Mouse (Mus musculus): ENCODE results near the gene Tmem147. TPM values are rescaled to one million over a fixed set of nuclear protein-coding genes. Genes with fewer than 3 reads are reported as not detected.
A peak's percentile ranks its signal among the peaks of the same experiment; 100 is the strongest.
"Not testable (repeated sequence)": the region's sequence is repeated elsewhere in the genome, so short reads cannot be mapped to it uniquely, and the experiment has no call there.

The Tmem147 gene
- 28.4 and 42.4 TPM in 2 replicates for total RNA-seq (2015; ENCODE audit: low replicate concordance)
- 9.4 and 12.8 TPM in 2 replicates for total RNA-seq (2017; ENCODE audit: low replicate concordance)

- ATAC-seq (replicated peaks; ENCODE audit: low FRiP score, poor library complexity, severe bottlenecking), result peak; percentile 94
Observed at GRCm38 (mm10) chr7:30729396-30730063, at the start of gene Tmem147. Gene Tmem147 (minus strand): TSS chr7:30729540.

- ATAC-seq (replicated peaks; ENCODE audit: low FRiP score, poor library complexity, severe bottlenecking), result no peak
Observed at GRCm38 (mm10) chr7:30777911-30778310, 48.6 kb upstream of the Tmem147 start.

- no peak for ATAC-seq (replicated peaks; ENCODE audit: low FRiP score, poor library complexity, severe bottlenecking)
Observed at GRCm38 (mm10) chr7:30777081-30777579, 47.8 kb upstream of the Tmem147 start.

- no peak for ATAC-seq (replicated peaks; ENCODE audit: low FRiP score, poor library complexity, severe bottlenecking)
Observed at GRCm38 (mm10) chr7:30776104-30776503, 46.8 kb upstream of the Tmem147 start.

- no peak for ATAC-seq (replicated peaks; ENCODE audit: low FRiP score, poor library complexity, severe bottlenecking)
Observed at GRCm38 (mm10) chr7:30769236-30769635, 39.9 kb upstream of the Tmem147 start.

GRCm38 (mm10) chr7:30766408-30766807, 37.1 kb upstream of the Tmem147 start:
- ATAC-seq (replicated peaks; ENCODE audit: low FRiP score, poor library complexity, severe bottlenecking), result no peak

- no peak for ATAC-seq (replicated peaks; ENCODE audit: low FRiP score, poor library complexity, severe bottlenecking)
Observed at GRCm38 (mm10) chr7:30765173-30765572, 35.8 kb upstream of the Tmem147 start.

GRCm38 (mm10) chr7:30763456-30763855, 34.1 kb upstream of the Tmem147 start, which contains the start of gene Dmkn:
Gene Dmkn (plus strand): TSS chr7:30763756.
- no peak for ATAC-seq (replicated peaks; ENCODE audit: low FRiP score, poor library complexity, severe bottlenecking)

GRCm38 (mm10) chr7:30761769-30762352, 32.5 kb upstream of the Tmem147 start:
- no peak for ATAC-seq (replicated peaks; ENCODE audit: low FRiP score, poor library complexity, severe bottlenecking)

- ATAC-seq (replicated peaks; ENCODE audit: low FRiP score, poor library complexity, severe bottlenecking), result no peak
Observed at GRCm38 (mm10) chr7:30758853-30759252, 29.5 kb upstream of the Tmem147 start.

- ATAC-seq (replicated peaks; ENCODE audit: low FRiP score, poor library complexity, severe bottlenecking), result no peak
Observed at GRCm38 (mm10) chr7:30757001-30757400, 27.7 kb upstream of the Tmem147 start.

- ATAC-seq (replicated peaks; ENCODE audit: low FRiP score, poor library complexity, severe bottlenecking), result no peak
Observed at GRCm38 (mm10) chr7:30751086-30751669, 21.8 kb upstream of the Tmem147 start, which contains the start of gene Sbsn. Gene Sbsn (plus strand): TSS chr7:30751471.

- no peak for ATAC-seq (replicated peaks; ENCODE audit: low FRiP score, poor library complexity, severe bottlenecking)
Observed at GRCm38 (mm10) chr7:30749824-30750606, 20.7 kb upstream of the Tmem147 start.

GRCm38 (mm10) chr7:30747525-30748204, 18.3 kb upstream of the Tmem147 start:
- ATAC-seq (replicated peaks; ENCODE audit: low FRiP score, poor library complexity, severe bottlenecking), result no peak

GRCm38 (mm10) chr7:30744022-30744598, 14.8 kb upstream of the Tmem147 start:
- no peak for ATAC-seq (replicated peaks; ENCODE audit: low FRiP score, poor library complexity, severe bottlenecking)

- ATAC-seq (replicated peaks; ENCODE audit: low FRiP score, poor library complexity, severe bottlenecking), result not testable (repeated sequence)
Observed at GRCm38 (mm10) chr7:30743617-30744016, 14.3 kb upstream of the Tmem147 start, which contains the start of gene Gapdhs. Gene Gapdhs (minus strand): TSS chr7:30743681.

- ATAC-seq (replicated peaks; ENCODE audit: low FRiP score, poor library complexity, severe bottlenecking), result not testable (repeated sequence)
Observed at GRCm38 (mm10) chr7:30742570-30742969, 13.2 kb upstream of the Tmem147 start.

GRCm38 (mm10) chr7:30736211-30736610, 6.9 kb upstream of the Tmem147 start:
- ATAC-seq (replicated peaks; ENCODE audit: low FRiP score, poor library complexity, severe bottlenecking), result no peak

Measured in erythroblast, adult 5-6 weeks (primary cell).